Mouse (Mus musculus): ENCODE measurements around the gene Dnaja3.
A peak's percentile ranks its signal among the peaks of the same experiment; 100 is the strongest.

Dnaja3 gene

GRCm38 (mm10) chr16:4643670-4644419, 4.1 kb downstream of the Dnaja3 start:
- DNase-seq: peak; percentile 86 to 95

GRCm38 (mm10) chr16:4645867-4646266, 6.1 kb downstream of the Dnaja3 start:
- DNase-seq: no peak

DNA sequence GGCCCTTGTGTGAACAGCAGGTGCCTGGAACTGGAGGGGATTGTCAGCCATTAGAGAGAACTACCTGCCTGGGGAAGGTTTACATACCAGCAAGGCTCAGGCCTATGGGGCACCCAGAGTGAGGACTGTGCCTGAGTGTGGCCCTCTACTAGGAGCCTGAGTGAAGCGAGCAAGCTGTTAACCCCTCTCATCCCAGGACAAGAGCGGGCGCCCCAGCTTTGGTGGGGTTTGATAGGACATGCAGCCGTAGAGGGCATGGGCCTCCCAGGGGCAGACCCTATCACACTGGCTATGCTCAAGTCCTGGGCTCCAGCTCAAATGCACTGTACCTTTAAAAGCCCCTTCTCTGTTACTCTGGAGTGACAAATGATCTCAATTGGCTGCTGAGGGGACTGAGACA, 7.0 kb downstream of the Dnaja3 start:
- DNase-seq: peak in 1 of 2 experiments; percentile 33

GRCm38 (mm10) chr16:4647651-4648141, 7.9 kb downstream of the Dnaja3 start:
- DNase-seq: peak; percentile 43 to 63

DNA sequence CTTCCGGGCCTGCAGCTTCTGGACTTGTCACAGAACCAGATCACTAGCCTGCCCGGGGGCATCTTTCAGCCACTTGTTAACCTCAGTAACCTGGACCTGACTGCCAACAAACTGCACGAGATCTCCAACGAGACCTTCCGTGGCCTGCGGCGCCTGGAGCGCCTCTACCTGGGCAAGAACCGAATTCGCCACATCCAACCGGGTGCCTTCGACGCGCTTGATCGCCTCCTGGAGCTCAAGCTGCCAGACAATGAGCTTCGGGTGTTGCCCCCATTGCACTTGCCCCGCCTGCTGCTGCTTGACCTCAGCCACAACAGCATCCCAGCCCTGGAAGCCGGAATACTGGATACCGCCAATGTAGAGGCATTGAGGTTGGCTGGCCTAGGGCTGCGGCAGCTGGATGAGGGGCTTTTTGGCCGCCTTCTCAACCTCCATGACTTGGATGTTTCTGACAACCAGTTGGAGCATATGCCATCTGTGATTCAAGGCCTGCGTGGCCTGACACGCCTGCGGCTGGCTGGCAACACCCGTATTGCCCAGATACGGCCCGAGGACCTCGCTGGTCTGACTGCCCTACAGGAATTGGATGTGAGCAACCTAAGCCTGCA, 8.7 kb downstream of the Dnaja3 start:
- peak; percentile 67 to 85 for DNase-seq

GRCm38 (mm10) chr16:4649211-4649610, 9.4 kb downstream of the Dnaja3 start:
- DNase-seq: no peak

DNA sequence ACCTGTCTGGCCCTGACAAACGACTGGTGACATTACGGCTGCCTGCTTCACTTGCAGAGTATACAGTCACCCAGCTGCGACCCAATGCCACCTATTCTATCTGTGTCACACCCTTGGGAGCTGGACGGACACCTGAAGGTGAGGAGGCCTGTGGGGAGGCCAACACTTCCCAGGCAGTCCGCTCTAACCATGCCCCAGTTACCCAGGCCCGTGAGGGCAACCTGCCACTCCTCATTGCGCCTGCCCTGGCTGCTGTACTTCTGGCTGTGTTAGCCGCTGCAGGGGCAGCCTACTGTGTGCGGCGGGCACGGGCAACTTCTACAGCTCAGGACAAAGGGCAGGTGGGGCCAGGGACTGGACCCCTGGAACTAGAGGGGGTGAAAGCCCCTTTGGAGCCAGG, 9.9 kb downstream of the Dnaja3 start:
- DNase-seq: no peak

DNA sequence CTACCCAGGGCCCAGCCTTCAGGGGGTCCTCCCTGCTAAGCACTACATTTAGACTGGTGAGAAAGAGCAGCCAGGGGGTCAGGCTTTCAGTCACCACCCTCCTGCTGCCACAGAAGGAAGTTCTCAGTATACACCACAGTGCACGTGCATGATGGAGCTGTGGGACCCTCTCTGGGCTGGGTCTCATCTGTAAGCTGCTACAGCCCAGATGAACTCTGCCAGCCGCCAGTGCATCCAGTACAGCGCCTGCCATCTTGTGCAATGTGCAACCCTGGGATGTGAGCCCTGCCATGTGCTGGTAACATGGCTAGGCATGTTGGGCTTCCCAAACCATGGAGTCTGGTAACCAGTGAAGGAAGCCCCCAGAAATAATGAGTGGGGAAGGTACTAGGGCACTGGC, 10.4 kb downstream of the Dnaja3 start:
- no peak for DNase-seq

- no peak for DNase-seq
Measured at GRCm38 (mm10) chr16:4651081-4651480, 11.3 kb downstream of the Dnaja3 start.

GRCm38 (mm10) chr16:4651624-4652023, 11.8 kb downstream of the Dnaja3 start:
- no peak for DNase-seq

DNA sequence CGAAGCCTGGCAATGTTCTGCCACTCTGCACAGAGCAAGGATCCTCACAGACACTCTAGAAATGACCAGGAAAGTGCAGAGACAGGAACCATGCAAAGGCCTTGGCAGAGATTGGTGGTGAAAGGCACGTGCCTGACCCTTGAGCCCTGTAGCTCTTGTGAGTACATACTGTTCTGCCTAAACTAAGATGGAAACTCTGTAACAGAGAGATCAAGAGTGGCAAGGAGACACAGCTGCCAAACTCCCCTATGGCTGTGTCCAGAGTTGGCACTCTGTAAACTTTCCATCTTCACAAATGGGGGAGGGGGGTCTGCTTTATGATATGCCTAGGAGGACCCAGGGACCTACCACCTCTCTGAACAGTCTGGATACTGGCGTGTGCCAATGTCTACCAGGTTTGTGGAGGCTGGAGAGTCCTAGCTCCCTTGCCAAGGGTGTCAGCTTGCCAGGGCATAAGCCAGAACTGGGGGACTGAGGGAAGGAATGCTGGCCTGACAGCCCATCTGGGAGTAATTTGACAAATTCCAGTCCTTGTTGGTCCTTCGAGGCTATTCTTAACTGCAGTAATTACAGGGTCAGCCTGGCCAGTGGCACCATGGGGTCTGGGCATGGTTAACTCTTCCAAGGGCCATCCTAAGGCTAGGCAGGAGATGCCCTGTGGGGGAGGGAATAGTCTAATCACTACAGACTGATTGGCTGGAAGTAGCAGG, 13.1 kb downstream of the Dnaja3 start:
- peak; percentile 60 to 86 for DNase-seq

GRCm38 (mm10) chr16:4654706-4655105, 14.9 kb downstream of the Dnaja3 start:
- peak; percentile 78 to 88 for DNase-seq

GRCm38 (mm10) chr16:4655251-4655734, 15.5 kb downstream of the Dnaja3 start:
- peak; percentile 56 to 84 for DNase-seq

GRCm38 (mm10) chr16:4655764-4656570, 16.2 kb downstream of the Dnaja3 start:
- peak in 1 of 2 experiments; percentile 46 for DNase-seq

- DNase-seq: peak in 1 of 2 experiments; percentile 73
Measured at GRCm38 (mm10) chr16:4656571-4657081, 16.8 kb downstream of the Dnaja3 start.

DNA sequence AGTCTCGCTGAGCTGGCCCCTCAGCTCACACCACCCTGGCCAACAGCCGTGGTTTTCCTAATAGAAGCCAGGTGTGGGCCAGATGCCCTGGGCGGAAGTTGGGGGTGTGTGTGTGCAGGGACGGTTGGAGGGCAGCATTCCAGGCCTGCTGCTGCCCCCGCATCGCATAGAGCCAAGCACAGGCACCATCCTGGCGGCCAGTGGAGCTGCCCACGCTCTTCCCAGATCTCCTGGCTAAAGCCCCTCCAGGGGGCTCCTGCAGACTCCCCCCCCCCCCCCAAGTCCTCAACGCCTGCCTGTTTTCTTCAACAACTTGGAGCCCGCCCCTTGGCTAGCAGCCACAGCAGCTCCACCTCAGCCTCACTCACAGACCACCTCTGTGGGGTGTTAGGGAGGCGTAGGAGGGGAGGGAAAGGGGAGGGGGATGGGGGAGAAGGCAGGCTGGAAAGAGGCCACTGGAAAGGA, 19.0 kb downstream of the Dnaja3 start:
- DNase-seq: peak in 1 of 2 experiments; percentile 5

GRCm38 (mm10) chr16:4659326-4659725, 19.5 kb downstream of the Dnaja3 start:
- DNase-seq: no peak

DNA sequence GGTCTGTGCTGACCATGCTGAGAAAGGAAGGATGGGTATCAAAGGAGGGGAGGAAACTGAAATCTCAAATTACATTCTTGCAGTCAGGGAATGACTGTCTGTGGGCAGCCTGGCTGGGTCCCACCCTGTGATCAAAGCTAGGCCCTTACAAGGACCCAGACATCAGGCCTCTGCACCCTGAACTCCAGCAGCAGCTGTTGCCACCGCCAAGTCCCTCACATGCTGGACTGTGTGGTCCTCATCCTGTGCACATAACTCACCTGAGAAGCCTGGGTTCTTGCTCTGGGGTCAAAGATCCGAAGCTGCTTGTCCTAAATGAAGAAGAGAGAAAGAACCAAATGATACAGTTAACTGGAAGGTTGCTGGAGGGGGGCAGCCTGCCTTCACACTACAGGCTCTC, 21.8 kb downstream of the Dnaja3 start:
- no peak for DNase-seq

GRCm38 (mm10) chr16:4663806-4664205, 24.0 kb downstream of the Dnaja3 start:
- no peak for DNase-seq

DNA sequence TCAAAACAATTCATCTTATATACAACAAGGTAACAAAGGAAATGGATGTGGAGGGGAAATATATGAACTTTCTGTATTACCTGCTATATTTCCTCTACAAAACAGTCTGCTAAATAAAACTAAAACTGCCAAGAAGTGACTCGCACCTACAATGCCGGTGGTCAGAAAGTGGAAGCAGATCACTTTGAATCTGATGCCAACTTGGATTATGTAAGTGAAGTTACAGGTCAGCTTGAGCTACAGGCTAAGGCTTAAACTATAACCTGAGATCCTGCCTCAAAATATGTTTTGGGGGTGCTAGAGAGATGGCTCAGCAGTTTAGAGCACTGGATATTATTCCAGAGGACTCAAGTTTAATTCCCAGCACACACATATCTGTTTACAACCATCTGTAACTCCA, 25.9 kb downstream of the Dnaja3 start:
- no peak for DNase-seq

DNA sequence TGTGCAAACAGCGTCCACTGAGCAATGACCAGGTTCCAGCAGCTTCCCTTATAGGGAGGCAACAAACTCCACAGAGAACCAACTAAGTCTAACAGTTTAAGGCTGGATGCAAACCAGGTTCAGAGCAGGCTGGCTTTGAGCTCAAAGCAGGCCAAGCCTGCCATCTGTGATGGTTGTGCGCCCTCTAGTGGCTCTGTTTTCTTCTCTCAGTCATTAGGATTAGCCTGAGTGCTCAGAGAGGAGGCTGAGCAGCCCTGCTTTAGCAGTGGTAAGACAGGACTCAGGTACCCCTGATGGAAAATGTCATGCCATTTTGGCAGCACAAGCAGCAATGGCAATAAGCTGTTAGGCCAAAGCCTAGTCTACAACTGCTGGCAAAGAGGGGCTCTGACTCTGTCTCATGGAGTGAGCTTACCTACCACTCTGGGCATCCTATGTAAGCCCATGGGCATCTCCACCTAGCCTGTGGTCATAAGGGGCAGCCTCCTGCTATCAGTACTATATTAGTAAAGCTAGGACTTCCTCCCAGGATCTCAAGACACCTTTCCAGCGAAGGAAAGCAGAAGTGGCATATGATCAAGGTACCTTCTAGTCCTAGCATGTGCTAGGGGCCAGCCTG, 27.5 kb downstream of the Dnaja3 start:
- DNase-seq: peak; percentile 88 to 97

DNA sequence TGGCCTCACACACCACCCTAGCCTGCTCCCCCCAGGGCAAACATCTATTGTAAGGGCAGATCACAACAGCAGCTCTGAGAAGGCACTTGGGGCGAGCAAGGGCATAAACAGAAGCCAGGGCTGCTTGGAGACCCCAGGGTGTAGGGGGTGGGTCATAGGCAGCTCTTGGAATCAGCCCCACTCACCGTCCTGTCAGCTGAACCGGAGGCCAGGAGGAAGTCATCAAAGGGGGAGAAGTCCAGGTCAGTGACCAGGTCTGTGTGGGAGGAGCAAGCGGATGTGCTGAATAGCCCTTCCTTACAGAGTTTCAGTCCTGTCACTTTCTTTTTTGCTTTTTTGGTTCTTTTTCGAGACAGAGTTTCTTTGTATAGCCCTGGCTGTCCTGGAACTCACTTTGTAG, 30.5 kb downstream of the Dnaja3 start:
- peak; percentile 31 to 64 for DNase-seq
